Mouse (Mus musculus): Measurements from ENCODE around the gene Spata13.

- TF ChIP-seq GATA1 (IDR thresholded peaks at IDR 0.05; ENCODE audit: low read length) (no peak), TAL1 (IDR thresholded peaks at IDR 0.05; ENCODE audit: low read length) (no peak)
These were observed 43.0 kb downstream of the Spata13 start for GRCm38 (mm10) chr14:60676625-60677314.

Measured in erythroblast, embryonic 14.5 days (primary cell).